Mouse (Mus musculus): ENCODE results near the gene Oxa1l.

Oxa1l gene

DNA sequence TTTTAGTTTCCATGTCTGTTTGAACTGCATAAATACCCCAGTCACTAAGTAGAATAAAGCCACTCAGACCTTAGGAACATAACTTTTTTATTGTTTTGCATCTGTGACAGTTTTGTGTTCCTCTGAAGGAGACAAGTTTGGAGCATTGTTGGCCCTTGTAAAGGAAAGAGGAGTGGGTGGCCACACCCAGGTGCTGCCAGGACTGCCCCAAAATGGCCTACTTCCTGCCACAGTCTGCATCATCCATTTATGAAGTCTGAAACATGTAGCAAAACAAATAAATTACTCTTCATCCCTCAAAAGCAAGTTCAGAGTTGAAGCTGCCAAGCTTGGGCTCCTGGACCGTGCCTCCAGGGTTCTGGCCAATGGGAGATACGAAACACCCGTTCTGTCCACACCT is 8.7 kb downstream of the Oxa1l start:
- DNase-seq (ENCODE audit: extremely low read depth, insufficient read length, low spot score) = no peak

DNA sequence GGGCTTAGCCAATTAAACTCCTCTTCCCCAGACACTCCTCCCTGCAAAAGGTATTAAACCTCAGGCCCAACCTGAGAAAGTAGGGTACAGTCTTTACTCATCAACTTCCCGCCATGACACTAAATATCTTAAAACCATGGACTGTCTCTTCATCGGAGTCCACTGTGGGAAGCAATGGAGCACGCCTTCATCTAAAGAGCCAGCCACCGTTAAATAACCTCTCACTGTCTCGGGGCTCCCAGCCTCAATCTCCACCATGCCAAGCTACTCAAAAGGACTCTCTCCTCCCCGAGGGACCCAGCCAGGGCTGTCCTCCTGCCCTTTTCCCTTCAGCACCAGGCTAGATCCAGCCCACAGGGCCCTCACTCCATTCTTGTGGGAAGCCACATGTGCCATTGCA is 10.0 kb downstream of the Oxa1l start:
- DNase-seq (ENCODE audit: extremely low read depth, insufficient read length, low spot score) = no peak

DNA sequence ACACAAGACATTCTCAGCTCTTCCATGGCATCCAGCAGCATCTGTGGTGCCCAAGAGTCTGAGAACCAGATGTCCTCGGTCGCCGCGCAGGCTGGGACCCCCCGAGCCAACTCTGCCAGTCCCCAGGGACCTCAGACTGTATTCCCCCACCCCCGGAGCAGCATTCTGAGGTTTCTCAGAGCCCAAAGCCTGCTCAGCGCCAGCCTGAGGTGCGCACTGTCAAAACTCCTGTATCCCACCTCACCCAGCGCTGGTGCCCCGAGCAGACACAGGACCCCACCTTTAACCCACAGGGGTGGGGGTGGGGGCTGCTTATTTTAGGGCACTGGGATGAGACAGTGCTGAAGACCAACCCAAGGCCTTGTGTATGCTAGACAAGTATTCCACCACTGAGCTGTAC is 10.8 kb downstream of the Oxa1l start:
- DNase-seq (ENCODE audit: extremely low read depth, insufficient read length, low spot score) = no peak

DNA sequence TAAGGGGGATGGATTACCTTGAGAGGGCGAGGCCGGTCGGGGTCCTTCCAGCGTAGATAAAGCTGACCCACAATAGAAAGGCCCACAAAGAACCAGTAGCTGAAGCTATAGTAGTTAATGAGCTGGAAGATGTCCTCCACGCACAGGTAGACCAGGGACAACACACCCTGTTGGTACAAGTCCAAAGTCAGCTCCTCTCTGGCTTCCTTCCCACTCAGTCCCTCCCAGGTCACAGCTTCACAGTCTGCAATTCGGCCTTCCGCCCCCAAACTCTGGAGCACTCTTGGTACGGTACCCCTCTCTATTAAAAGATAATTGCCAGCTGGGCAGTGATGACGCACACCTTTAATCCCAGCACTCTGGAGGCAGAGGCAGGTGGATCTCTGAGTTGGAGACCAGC is 12.3 kb downstream of the Oxa1l start:
- DNase-seq (ENCODE audit: extremely low read depth, insufficient read length, low spot score) = no peak

DNA sequence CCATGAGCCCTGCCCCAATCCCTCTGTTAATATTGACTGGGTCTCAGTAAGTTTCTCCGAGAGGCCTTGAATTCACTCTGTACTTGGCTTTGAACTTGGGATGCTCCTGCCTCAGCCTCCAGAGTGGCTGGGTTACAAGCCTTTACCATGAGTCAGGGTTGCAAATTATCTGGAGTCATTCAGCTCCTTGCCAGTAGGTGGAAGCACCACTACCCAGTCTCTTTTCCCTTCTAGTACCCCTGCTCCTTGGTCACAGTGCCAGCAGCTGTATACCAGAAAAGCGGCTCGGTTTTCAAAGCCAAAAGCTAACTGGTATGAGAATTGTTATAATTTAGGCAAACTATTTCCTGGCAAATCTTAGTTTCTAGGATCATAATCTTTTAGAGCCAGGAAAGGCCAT is 15.3 kb downstream of the Oxa1l start:
- DNase-seq (ENCODE audit: extremely low read depth, insufficient read length, low spot score) = no peak

DNA sequence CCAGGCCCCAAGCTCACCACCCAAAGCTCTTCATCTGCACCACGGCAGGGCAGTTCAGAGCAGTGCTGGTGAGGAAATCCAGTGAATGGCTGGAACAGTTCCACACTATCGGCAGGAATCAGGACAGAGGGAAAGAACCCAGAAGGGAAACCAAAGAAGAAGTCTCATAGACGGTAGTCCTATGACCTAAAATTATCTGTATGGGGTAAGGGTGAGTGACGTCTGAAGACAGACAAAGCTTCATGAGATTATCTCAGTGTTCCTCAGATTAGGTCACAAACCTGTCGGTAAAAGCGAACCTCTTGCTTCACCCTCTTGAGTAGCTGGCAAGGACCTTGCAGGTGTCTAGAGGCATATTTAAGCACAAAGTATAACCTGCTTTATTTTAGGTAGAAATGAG is 16.5 kb downstream of the Oxa1l start:
- DNase-seq (ENCODE audit: extremely low read depth, insufficient read length, low spot score) = no peak

DNA sequence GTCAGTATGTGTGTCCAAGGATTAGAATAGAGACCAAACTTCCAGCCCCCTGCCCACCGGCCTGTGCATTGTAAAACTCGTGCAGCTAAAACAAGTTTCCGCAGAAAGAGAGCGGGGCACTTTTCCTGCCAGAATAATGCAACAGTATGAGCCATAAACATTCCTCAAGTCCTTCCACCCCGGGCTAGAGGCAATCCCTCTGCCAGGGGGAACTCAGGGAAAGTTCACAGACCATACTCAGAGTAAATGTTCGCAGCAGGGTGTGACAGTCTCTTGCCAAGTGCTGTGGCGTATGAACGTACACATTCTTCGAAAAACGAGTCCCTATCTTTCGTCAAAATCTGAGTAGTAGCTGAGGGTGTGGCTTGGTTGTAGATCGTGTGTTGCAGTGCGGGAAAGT is 18.9 kb downstream of the Oxa1l start:
- DNase-seq (ENCODE audit: extremely low read depth, insufficient read length, low spot score) = no peak

DNA sequence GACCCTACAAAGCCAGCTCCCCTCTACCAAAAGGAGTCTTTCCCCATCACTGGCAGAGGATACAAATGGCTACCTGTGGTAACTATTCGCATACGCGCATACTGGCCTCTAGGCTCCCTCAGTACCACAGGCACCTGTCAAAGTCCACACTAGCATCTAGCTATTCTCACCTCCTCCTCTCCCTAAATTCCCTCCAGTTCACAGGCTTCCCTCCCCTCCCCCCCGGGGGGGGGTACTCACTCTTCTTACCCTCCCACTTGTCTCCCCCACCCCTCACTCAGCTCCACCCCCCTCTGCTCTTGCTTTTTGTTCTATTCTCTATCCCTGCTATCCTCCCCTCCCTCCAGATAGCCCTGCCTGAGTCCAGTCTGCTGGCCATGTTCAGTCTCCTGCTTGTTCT is 20.0 kb downstream of the Oxa1l start:
- DNase-seq (ENCODE audit: extremely low read depth, insufficient read length, low spot score) = no peak

DNA sequence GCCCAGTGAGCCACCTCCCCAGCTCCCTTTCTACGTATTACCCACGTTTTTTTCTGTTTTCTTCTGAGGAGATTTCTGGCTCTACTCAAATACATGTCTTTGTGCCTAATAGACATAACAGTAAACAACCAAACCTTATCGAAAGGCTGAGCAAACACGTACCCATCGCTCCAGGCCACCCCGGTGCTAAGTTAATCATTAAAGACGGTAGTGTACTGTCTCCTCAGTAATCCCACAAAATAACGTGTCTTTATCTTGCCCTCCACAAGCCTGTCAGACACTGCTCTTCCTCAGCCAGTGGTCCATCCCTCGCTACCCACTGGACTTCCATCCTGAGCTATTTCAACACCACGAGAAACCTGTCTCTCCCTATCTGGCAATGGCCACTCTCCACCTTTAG is 21.2 kb downstream of the Oxa1l start:
- no peak for DNase-seq (ENCODE audit: extremely low read depth, insufficient read length, low spot score)

DNA sequence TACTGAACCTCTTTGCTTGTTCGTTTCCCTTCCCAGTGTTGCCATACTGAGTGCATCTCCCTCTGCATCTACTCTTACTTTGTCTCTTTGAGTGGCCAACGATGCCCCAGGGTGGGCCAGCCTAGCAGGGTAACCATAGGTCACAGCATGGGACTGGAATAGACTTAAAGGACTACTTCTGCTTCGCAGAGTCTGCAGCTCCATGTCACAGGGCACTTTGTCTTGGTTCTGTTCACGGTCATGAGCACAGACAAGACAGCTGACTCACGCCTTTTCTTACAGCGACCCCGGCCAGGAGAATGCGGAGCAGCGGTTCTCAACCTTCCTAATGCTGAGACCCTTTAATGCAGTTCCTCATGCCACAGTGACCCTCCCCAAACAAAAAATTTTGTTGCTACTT is 22.0 kb downstream of the Oxa1l start:
- no peak for DNase-seq (ENCODE audit: extremely low read depth, insufficient read length, low spot score)

DNA sequence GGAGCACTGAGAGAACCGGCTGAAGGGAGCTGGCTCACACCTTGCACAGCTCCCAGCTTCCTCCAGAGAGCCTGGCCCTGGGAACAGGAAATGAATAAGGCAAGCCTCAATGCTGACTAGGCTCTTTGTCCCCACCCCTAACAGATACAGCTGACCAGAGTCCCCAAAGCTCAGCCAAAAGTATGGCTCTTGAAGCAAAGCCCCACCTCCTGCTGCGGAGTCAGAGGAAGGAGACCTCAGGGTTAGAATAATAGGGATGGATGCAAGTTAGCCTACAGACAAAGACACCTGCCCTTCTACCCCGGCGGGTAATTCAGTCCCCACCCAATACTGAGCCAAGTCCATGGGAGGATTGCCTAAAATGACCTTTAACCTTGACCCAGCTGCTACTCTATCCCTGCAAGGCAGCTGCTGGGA is 22.7 kb downstream of the Oxa1l start:
- DNase-seq (ENCODE audit: extremely low read depth, insufficient read length, low spot score) = no peak

DNA sequence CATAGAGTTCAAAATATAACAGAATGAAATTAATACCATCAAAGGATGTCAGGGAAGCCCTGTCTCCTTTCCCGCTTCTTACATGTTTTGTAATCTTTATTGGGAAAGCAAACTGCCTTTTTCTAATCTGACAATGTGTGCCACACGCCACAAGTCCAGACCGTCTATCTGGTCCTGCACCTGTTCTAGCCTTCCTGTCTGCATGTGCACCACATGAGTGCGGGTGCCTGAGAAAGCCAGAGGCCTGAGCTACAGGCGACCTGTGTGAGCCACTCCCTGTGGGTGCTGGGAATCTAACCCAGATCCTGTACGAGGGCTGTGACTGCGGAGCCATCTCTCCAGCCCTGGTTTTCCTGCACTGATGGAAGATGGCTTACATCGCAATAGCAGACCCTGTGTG is 23.8 kb downstream of the Oxa1l start:
- DNase-seq (ENCODE audit: extremely low read depth, insufficient read length, low spot score) = no peak

DNA sequence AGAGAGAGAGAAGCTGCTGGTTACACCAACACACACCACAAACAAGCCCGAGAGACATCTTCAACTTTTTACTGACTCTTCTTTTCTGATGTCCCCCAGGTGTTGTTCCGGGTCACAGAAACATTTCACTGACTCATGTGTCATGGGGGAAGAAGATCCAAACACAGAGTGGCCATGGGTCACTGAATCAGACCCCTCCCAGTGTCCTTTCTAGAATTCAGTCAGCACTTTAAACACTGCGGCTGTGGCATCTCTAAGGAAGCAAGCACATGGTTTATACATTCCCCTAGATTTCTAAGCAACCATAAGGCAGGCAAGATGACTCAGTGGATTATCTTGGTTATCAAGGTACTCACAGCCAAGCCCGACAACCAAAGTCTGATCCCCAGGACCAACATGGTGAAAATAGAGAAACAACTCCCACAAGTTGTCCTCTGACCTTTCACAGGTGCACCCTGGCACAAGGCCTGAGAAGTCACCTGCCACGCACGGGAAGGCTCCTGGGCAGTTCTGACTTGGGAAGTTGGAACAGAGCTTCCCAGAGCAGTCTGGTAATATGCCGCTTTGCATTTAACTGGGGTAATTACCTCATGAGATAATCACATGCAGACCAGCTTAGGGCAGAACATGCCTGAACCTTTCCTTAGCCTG is 25.5 kb downstream of the Oxa1l start:
- no peak for DNase-seq (ENCODE audit: extremely low read depth, insufficient read length, low spot score)

DNA sequence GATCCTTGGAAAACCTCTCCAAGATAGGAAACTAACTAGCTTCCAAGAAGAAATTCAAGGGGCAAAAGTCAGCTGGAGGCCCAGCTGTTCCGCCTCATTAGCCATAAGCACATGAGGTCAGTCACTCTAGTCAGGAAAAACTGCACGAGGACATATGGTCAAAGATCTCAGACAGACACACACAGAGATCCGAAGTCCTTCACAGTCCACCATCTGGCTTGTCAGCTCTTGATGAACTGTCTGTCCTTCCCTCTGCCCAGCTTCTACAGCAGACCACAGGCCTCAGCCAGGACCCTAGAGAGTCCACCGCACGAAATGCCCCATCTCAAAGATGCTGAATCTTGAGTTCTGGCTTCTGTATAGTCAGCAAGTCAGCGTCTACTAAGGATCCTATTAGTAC is 26.9 kb downstream of the Oxa1l start:
- DNase-seq (ENCODE audit: extremely low read depth, insufficient read length, low spot score) = no peak

DNA sequence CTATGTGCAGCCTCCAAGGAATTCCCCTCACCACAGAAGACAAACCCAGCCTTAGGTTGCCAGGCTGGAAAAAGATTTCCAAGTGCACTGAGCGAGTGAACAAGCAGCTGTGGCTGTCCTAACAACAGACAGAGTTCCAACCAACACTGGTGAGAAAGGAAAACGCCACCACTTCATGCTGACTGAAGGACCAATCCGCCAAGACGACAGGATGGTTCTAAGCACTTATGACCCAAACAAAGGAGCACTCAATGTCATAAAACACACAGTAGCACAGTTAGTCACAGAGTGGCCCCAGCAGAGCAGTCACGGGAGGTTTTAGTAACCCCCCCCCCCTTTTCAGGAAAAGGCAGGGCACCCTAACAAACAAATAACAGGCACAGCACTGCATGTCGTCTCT is 30.2 kb downstream of the Oxa1l start:
- no peak for DNase-seq (ENCODE audit: extremely low read depth, insufficient read length, low spot score)

DNA sequence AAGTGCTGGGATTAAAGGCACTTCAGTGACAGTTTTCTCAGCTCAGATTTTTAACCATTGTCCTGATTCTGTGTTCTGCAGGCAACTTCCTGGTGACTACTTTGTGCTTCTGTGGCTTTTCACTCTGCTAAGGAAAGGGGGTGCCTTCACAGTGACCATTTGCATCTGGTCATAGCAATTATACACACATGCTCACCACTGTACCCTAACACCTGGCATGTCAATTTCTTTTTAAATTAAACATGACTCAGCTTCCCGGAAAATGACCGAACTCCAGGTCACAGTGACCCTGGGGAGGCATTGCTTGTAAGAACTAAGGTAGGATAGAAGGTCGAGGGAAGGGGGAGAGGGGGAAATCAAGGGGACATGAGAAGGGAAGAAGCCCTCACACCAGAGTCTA is 33.2 kb downstream of the Oxa1l start:
- no peak for DNase-seq (ENCODE audit: extremely low read depth, insufficient read length, low spot score)

DNA sequence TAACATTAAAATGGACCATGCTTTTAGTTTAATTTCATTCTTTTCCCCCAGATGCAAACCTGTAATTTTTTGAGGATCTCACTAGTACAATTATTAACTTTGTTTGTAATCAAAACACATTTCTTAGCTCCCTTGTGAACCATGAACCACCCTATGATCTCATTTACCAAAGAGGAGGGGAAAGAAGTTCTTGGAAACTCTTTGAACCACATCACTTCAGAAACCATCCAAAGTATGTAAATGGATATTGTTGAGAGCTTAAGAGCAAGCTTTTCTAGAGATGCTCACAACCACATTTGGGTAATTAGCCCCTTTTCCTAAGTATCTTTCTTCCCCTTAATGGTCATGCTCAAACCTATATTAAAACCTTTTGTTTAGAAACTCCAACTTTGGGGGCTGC is 33.7 kb downstream of the Oxa1l start:
- DNase-seq (ENCODE audit: extremely low read depth, insufficient read length, low spot score) = no peak

DNA sequence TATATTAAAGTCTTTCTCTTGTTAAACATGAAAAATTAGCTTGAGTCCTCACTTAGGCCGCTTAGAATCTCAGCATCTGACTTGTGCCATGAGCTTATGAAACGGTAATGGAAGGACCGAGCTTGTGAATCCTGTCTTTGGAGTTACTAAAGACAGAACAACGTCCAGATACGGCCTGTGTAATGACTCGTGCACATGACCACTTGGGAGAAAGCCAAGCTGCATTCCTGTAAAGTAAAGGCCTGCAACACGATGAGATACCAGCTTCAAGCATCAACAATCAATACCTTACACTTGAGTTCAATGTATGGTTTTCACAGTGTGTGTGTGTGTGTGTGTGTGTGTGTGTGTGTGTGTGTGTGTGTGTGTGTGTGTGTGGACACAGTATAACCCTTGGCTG is 36.1 kb downstream of the Oxa1l start:
- DNase-seq (ENCODE audit: extremely low read depth, insufficient read length, low spot score) = no peak

DNA sequence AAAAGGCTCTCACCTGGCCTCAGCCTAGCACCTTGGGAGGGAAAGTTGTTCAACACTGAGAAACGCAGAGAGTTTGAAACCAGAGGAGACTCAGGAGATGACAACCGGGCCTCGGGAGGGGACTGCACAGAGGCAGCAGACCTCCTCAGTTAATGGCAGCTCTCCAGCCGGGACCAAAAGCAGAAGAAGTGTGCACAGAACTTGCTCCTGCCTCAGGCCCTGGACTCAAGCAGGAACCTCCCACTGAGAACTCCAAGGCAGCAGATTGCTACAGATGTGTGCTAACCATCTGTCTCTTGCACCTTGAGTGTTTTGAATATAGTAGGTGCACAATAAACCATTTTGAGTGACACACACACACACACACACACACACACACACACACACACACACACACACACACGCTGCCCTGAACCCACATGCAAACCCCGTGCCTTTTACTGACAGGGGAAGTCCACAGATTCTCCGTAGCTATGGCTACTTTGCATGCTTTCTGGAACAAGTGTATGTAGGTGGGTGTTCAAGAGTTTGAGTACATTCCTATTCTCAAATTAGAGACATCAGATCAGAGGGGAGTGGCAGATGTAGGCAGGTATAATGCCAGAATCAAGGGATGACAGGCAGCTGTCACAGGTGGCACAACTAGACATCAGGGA is 37.4 kb downstream of the Oxa1l start:
- no peak for DNase-seq (ENCODE audit: extremely low read depth, insufficient read length, low spot score)

DNA sequence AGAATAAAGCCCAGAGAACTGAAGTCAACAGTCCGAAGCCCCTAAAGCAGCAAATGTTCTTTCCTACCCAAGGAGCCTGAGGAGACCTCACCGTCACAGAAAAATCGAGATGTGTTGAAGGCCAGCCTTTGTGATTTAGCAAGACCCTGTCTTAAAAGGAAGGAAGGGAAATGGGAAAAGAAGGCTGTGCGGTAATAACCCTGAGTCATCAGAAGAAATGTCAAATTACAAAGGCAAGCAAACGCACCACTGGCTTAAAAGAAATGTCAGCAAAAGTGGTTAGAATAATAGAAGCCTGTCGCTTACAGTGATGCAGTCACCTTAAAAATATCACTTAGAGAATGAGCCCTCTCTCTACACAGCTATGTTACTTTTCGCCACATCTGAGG is 37.9 kb downstream of the Oxa1l start:
- DNase-seq (ENCODE audit: extremely low read depth, insufficient read length, low spot score) = no peak

DNA sequence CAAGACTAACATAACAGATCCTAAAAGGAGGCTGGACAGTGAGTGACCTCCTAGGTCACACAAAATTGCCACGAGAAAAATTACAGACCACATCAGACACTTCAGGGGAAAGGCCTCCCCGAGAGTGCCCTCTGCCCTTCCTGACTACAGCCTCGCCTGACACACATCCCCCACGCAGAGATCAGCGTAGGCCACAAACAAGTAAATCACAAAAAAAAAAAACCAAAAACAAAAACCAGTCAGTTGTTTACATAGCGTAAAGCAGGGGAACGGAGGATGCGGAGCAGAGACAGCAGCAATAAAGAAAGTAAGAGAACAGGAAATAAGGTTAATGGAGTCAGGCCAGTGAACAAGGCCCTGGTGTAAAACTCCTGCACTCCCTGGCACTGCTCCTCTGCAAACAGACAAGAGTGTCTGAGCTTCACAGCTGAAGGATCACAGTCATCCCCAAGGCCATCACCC is 38.3 kb downstream of the Oxa1l start:
- no peak for DNase-seq (ENCODE audit: extremely low read depth, insufficient read length, low spot score)

DNA sequence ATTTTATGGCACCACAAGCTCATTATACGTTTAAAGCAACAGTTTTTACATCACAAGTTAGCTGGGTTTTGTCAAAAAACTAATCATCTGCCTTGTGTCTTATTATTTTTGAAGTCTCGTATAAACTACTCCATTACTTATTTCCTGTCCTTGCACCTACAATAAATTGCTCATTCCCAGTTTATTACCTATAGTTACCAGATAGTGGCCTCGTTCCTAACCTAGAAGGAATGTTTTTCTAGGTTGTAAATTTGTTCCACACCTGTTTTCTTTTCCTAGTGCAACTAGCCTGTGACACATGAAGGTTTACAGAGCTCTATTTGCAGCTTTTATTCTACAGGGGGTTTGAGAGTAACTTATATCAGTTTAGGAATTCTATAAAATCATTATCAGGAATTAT is 41.1 kb downstream of the Oxa1l start:
- no peak for DNase-seq (ENCODE audit: extremely low read depth, insufficient read length, low spot score)

All from 3134 (cell line).